Mouse (Mus musculus) kidney, embryonic 16.5 days (tissue): ENCODE results near the gene Dctn5. TPM values are rescaled to one million over a fixed set of nuclear protein-coding genes. Genes with fewer than 3 reads are reported as not detected.
"Not testable (repeated sequence)": the region's sequence is repeated elsewhere in the genome, so short reads cannot be mapped to it uniquely, and the experiment has no call there.

Source experiments
- ATAC-seq: fragments of 200-750 bp; cut with Nextera tagmentation; 2 replicates; pipeline ENCODE4 v1.8.0; 2017; ENCODE audit warnings: moderate TSS enrichment; ENCODE audit not compliant: low FRiP score, low TSS enrichment
- H3K27ac ChIP-seq: fragments of 300-500 bp; sonication (generic); 2 replicates; pipeline ENCODE4 v1.5.1; 2014; ENCODE audit warnings: low read length
- H3K27me3 ChIP-seq: fragments of 300-500 bp; sonication (generic); 2 replicates; pipeline ENCODE4 v1.6.1; 2014; ENCODE audit warnings: low read length, control low read depth, mixed read lengths; ENCODE audit not compliant: insufficient read depth
- H3K36me3 ChIP-seq: fragments of 300-500 bp; sonication (generic); 2 replicates; pipeline ENCODE4 v1.6.1; 2014; ENCODE audit warnings: low read length, control low read depth, mixed read lengths; ENCODE audit not compliant: insufficient read depth
- H3K4me1 ChIP-seq: fragments of 300-500 bp; sonication (generic); 2 replicates; pipeline ENCODE4 v1.6.1; 2014; ENCODE audit warnings: low read length, control low read depth, mixed read lengths; ENCODE audit not compliant: insufficient read depth
- H3K4me2 ChIP-seq: fragments of 300-500 bp; sonication (generic); replicated peaks from 2 replicates; pipeline ENCODE4 v1.6.1; 2014; ENCODE audit warnings: low read depth, low read length
- H3K4me3 ChIP-seq: fragments of 300-500 bp; sonication (generic); 2 replicates; pipeline ENCODE4 v1.5.1; 2014; ENCODE audit warnings: mild to moderate bottlenecking, low read length
- H3K9ac ChIP-seq: fragments of 300-500 bp; sonication (generic); replicated peaks from 2 replicates; pipeline ENCODE4 v1.6.1; 2014; ENCODE audit warnings: low read length
- H3K9me3 ChIP-seq: fragments of 300-500 bp; sonication (generic); 2 replicates; pipeline ENCODE4 v1.6.1; 2016; ENCODE audit warnings: low read length, control low read depth
- WGBS: fragments of 180-500 bp; shearing (Covaris S2); extraction: QIAGEN DNeasy Blood & Tissue Kit; methylation state at CpG from one replicate; pipeline ENCODE4 v1.1.7; 2014; 5-methylcytosine and 5-hydroxymethylcytosine counted together
- polyA plus RNA-seq: library from polyadenylated mRNA; unstranded; fragments of >200 nt; fragmentation: Nextera tagmentation; extraction: Ambion mirVana; gene quantifications from 2 replicates; pipeline ENCODE4 v1.2.1, GENCODE M21; 2015

The Dctn5 gene
- polyA plus RNA-seq: 128 and 133 TPM in 2 replicates

- Histone ChIP-seq H3K4me3 (peak within 1 kb of the TSS; percentile 83), H3K4me2 (peak within 1 kb of the TSS; percentile 83), H3K9ac (peak within 1 kb of the TSS; percentile 93), H3K9me3 (no peaks in the 10 kb centered on the region), H3K27ac (peak within 1 kb of the TSS; percentile 66), H3K36me3 (peaks cover 20% of the 10 kb centered on the region), H3K4me1 (peaks cover 12% of the 10 kb centered on the region), H3K27me3 (no peaks in the 10 kb centered on the region)
- WGBS: under 1% methylated on average over 54 of the region's 54 CpGs
- ATAC-seq: peak; percentile 99
Measured at GRCm38 (mm10) chr7:122132497-122133337, at the start of gene Dctn5, which contains the start of gene Palb2. TSS of gene Dctn5 (plus strand) at chr7:122133041. TSS of gene Palb2 (minus strand) at chr7:122132985.

GRCm38 (mm10) chr7:122087195-122087982 lies 45.5 kb upstream of the Dctn5 start:
- H3K9ac ChIP-seq: no peak overlapping the region
- no peaks in the 10 kb centered on the region for H3K4me1 ChIP-seq
- 93% methylated on average over 11 of the region's 11 CpGs for WGBS
- H3K4me3 ChIP-seq: no peak overlapping the region
- no peak for ATAC-seq
- H3K36me3 ChIP-seq: peaks cover 64% of the 10 kb centered on the region
- no peaks in the 10 kb centered on the region for H3K27me3 ChIP-seq
- H3K4me2 ChIP-seq: no peak overlapping the region
- H3K9me3 ChIP-seq: no peaks in the 10 kb centered on the region
- no peak overlapping the region for H3K27ac ChIP-seq

- Histone ChIP-seq H3K9ac (no peak overlapping the region), H3K27ac (no peak overlapping the region), H3K4me3 (no peak overlapping the region), H3K36me3 (peaks cover 68% of the 10 kb centered on the region), H3K27me3 (no peaks in the 10 kb centered on the region), H3K4me2 (no peak overlapping the region), H3K9me3 (no peaks in the 10 kb centered on the region), H3K4me1 (peaks cover 1% of the 10 kb centered on the region; the same call in 1 of the 2 replicates)
- WGBS: 97% methylated on average over 2 of the region's 2 CpGs
- ATAC-seq: no peak
Measured at GRCm38 (mm10) chr7:122094564-122095330, 38.1 kb upstream of the Dctn5 start.

GRCm38 (mm10) chr7:122098009-122098408 lies 34.8 kb upstream of the Dctn5 start:
- WGBS: 85% methylated on average over 3 of the region's 3 CpGs
- H3K9ac ChIP-seq: no peak overlapping the region
- H3K27me3 ChIP-seq: no peaks in the 10 kb centered on the region
- no peaks in the 10 kb centered on the region for H3K9me3 ChIP-seq
- no peak overlapping the region for H3K4me2 ChIP-seq
- peaks cover 41% of the 10 kb centered on the region for H3K36me3 ChIP-seq
- no peak overlapping the region for H3K27ac ChIP-seq
- H3K4me3 ChIP-seq: no peak overlapping the region
- H3K4me1 ChIP-seq: peaks cover 14% of the 10 kb centered on the region
- no peak for ATAC-seq

- Histone ChIP-seq H3K36me3 (peaks cover 33% of the 10 kb centered on the region), H3K4me1 (peaks cover 14% of the 10 kb centered on the region), H3K27ac (no peak overlapping the region), H3K4me2 (no peak overlapping the region), H3K9me3 (no peaks in the 10 kb centered on the region), H3K9ac (no peak overlapping the region), H3K27me3 (no peaks in the 10 kb centered on the region), H3K4me3 (no peak overlapping the region)
- 62% methylated on average over 4 of the region's 4 CpGs for WGBS
- no peak for ATAC-seq
Measured at GRCm38 (mm10) chr7:122099222-122099621, 33.6 kb upstream of the Dctn5 start.

- H3K4me1 ChIP-seq: peaks cover 14% of the 10 kb centered on the region
- H3K9me3 ChIP-seq, H3K27me3 ChIP-seq: not testable (repeated sequence)
- peak overlapping the region; percentile 89 for H3K9ac ChIP-seq
- WGBS: 5% methylated on average over 26 of the region's 28 CpGs
- H3K4me2 ChIP-seq: peak overlapping the region; percentile 90
- peaks cover 13% of the 10 kb centered on the region for H3K36me3 ChIP-seq
- ATAC-seq: peak; percentile 79
- H3K4me3 ChIP-seq: peak overlapping the region; percentile 79
- peak overlapping the region; percentile 61; the same call in 1 of the 2 replicates for H3K27ac ChIP-seq
Measured at GRCm38 (mm10) chr7:122101014-122101746, 31.7 kb upstream of the Dctn5 start.

- Histone ChIP-seq H3K4me3 (peak within 1 kb of the TSS; percentile 79), H3K4me1 (peaks cover 14% of the 10 kb centered on the region), H3K9me3 (no peaks in the 10 kb centered on the region), H3K36me3 (peaks cover 7% of the 10 kb centered on the region), H3K9ac (peak within 1 kb of the TSS; percentile 89), H3K27me3 (no peaks in the 10 kb centered on the region), H3K4me2 (peak within 1 kb of the TSS; percentile 90), H3K27ac (peak within 1 kb of the TSS; percentile 61; the same call in 1 of the 2 replicates)
- WGBS: 1% methylated on average over 34 of the region's 43 CpGs
- ATAC-seq: peak; percentile 99
Measured at GRCm38 (mm10) chr7:122101747-122102244, 31.0 kb upstream of the Dctn5 start, which contains the start of gene Ndufab1. TSS of gene Ndufab1 (minus strand) at chr7:122101886.

GRCm38 (mm10) chr7:122108206-122108605 lies 24.6 kb upstream of the Dctn5 start:
- 97% methylated on average over 6 of the region's 6 CpGs for WGBS
- Histone ChIP-seq H3K27ac (no peak overlapping the region), H3K4me1 (no peaks in the 10 kb centered on the region), H3K36me3 (peaks cover 23% of the 10 kb centered on the region), H3K9ac (no peak overlapping the region), H3K27me3 (no peaks in the 10 kb centered on the region), H3K4me2 (no peak overlapping the region), H3K4me3 (no peak overlapping the region), H3K9me3 (no peaks in the 10 kb centered on the region)
- ATAC-seq: no peak

GRCm38 (mm10) chr7:122123518-122123917 lies 9.3 kb upstream of the Dctn5 start:
- Histone ChIP-seq H3K4me1 (no peaks in the 10 kb centered on the region), H3K4me2 (no peak overlapping the region), H3K9ac (no peak overlapping the region), H3K4me3 (no peak overlapping the region), H3K36me3 (peaks cover 43% of the 10 kb centered on the region), H3K9me3 (no peaks in the 10 kb centered on the region), H3K27me3 (no peaks in the 10 kb centered on the region), H3K27ac (no peak overlapping the region)
- no peak for ATAC-seq
- 85% methylated on average over 4 of the region's 4 CpGs for WGBS
